Mouse (Mus musculus) testis, adult 2 months (tissue): ENCODE data around the gene Ubac2. TPM values are rescaled to one million over a fixed set of nuclear protein-coding genes. Genes with fewer than 3 reads are reported as not detected.

Source experiments
- H3K27ac ChIP-seq: fragments of 200-500 bp; 2 replicates; pipeline ENCODE4 v1.5.1; 2012; ENCODE audit warnings: low read depth, low read length; ENCODE audit not compliant: control insufficient read depth, insufficient read depth
- H3K27me3 ChIP-seq: fragments of 200-500 bp; 2 replicates; pipeline ENCODE4 v1.6.1; 2012; ENCODE audit warnings: mild to moderate bottlenecking, low read length, moderate library complexity; ENCODE audit not compliant: control insufficient read depth, insufficient read depth
- H3K36me3 ChIP-seq: fragments of 200-500 bp; 2 replicates; pipeline ENCODE4 v1.6.1; 2012; ENCODE audit warnings: mild to moderate bottlenecking, low read length; ENCODE audit not compliant: control insufficient read depth, insufficient read depth
- H3K4me1 ChIP-seq: fragments of 200-500 bp; 2 replicates; pipeline ENCODE4 v1.6.1; 2012; ENCODE audit warnings: low read length; ENCODE audit not compliant: control insufficient read depth, insufficient read depth
- H3K4me3 ChIP-seq: fragments of 200-500 bp; 2 replicates; pipeline ENCODE4 v1.5.1; 2012; ENCODE audit warnings: low read depth, mild to moderate bottlenecking, low read length, moderate library complexity, mixed read lengths; ENCODE audit not compliant: control insufficient read depth
- CTCF ChIP-seq: fragments of 200-500 bp; IDR thresholded peaks from 2 replicates; pipeline ENCODE4 v1.5.1; 2012; ENCODE audit warnings: low read depth, mild to moderate bottlenecking, inconsistent platforms, low read length, moderate library complexity; ENCODE audit not compliant: control insufficient read depth, insufficient read depth, insufficient replicate concordance
- POLR2A ChIP-seq: fragments of 200-500 bp; IDR thresholded peaks from 2 replicates; pipeline ENCODE4 v1.6.1; 2012; ENCODE audit warnings: low read depth, mild to moderate bottlenecking, inconsistent platforms, low read length, moderate library complexity; ENCODE audit not compliant: control insufficient read depth
- polyA plus RNA-seq: library from polyadenylated mRNA; depleted of rRNA; stranded (reverse); fragments of >200 nt; gene quantifications from 2 replicates; pipeline ENCODE4 v1.2.3, GENCODE M21; 2012

The Ubac2 gene
- polyA plus RNA-seq, 1 experiment: 107 TPM

GRCm38 (mm10) chr14:121916311-121917094 lies 38.1 kb downstream of the Ubac2 start:
- Histone ChIP-seq H3K36me3 (no peaks in the 10 kb centered on the region), H3K4me3 (no peak overlapping the region), H3K27ac (no peak overlapping the region), H3K4me1 (no peaks in the 10 kb centered on the region), H3K27me3 (no peaks in the 10 kb centered on the region)
- TF ChIP-seq POLR2A: no peak
- no peak for TF ChIP-seq CTCF

- H3K36me3 ChIP-seq: no peaks in the 10 kb centered on the region
- no peaks in the 10 kb centered on the region for H3K27me3 ChIP-seq
- H3K4me1 ChIP-seq: no peaks in the 10 kb centered on the region
- no peak for TF ChIP-seq POLR2A
- H3K27ac ChIP-seq: no peak overlapping the region
- no peak overlapping the region for H3K4me3 ChIP-seq
These were observed 39.8 kb downstream of the Ubac2 start for GRCm38 (mm10) chr14:121918266-121918665.

DNA sequence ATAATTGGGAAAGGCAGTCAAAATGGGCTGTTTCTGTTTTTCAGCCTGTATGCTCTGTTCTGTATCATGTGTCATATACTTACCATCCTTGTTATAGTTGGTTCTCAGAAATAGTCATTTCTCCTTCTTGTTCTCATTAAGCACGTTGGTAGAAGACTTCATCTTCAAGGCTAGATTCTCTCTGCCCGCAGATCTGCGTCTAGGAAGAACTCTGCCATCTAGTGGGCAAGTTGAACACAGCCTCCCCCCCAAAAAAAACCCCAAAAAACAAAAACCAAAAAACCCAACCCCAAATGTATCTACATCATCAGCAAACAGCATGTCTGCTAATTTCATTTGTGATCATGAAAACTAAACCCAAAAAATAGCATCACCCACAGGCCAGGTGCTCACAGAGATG lies 41.3 kb downstream of the Ubac2 start:
- no peak overlapping the region for H3K27ac ChIP-seq
- H3K4me1 ChIP-seq: no peaks in the 10 kb centered on the region; the same call in 1 of the 2 replicates
- H3K36me3 ChIP-seq: no peaks in the 10 kb centered on the region
- no peaks in the 10 kb centered on the region for H3K27me3 ChIP-seq
- no peak for TF ChIP-seq CTCF
- TF ChIP-seq POLR2A: no peak
- no peak overlapping the region for H3K4me3 ChIP-seq

DNA sequence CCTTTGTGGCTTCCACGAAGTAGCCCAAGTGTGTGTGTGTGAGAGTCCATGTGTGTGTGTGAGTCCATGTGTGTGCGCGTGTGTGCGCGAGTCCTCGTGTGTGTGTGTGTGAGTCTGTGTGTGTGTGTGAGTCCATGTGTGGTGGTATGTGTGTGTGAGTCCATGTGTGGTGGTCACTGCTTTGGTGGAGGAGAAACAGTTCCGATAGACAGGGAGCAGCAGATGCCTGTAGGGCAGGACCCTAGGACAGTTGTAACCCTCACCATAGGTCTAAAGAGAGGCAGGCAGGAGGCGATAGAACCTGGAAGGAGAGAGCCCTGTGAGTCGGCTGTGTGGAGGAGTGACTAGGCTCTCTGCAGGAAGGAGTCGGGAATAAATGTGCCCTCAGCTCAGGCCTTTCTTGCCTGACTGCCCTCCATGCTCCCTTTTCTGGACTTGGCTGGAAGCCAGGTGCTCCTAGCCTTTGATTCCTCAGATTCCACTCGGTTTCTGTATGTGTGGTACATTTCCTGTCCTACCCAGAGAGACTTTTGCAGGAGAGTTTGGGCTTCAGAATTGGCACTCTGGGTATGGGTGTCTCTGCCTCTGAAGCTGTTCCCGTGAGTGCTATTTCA lies 42.2 kb downstream of the Ubac2 start:
- no peak overlapping the region for H3K27ac ChIP-seq
- no peaks in the 10 kb centered on the region for H3K36me3 ChIP-seq
- TF ChIP-seq POLR2A (0 out of 2 replicates have a peak, but pooled peaks have one; percentile 32), CTCF (no peak)
- peaks cover 3% of the 10 kb centered on the region for H3K4me1 ChIP-seq
- no peak overlapping the region for H3K4me3 ChIP-seq
- H3K27me3 ChIP-seq: no peaks in the 10 kb centered on the region

DNA sequence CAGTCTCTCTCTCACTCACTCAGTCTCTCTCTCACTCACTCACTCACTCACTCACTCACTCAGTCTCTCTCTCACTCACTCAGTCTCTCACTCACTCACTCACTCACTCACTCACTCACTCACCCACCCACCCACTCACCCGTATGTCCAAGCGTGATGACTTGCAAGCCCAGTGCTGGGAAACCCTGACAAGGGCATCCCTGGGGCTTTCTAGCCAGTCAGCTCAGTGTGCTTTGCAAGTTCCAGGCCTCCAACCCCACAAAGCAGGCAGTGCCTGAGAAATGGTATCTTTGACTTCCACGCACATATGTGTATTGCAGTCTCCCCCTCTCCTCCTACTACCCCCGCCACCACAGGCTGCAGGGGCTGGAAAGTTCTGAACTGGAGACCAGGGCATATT lies 43.6 kb downstream of the Ubac2 start:
- H3K4me3 ChIP-seq: no peak overlapping the region
- H3K27me3 ChIP-seq: no peaks in the 10 kb centered on the region
- no peak overlapping the region for H3K27ac ChIP-seq
- peaks cover 3% of the 10 kb centered on the region for H3K4me1 ChIP-seq
- H3K36me3 ChIP-seq: no peaks in the 10 kb centered on the region
- TF ChIP-seq CTCF: no peak
- TF ChIP-seq POLR2A: no peak

GRCm38 (mm10) chr14:121922731-121923130 lies 44.3 kb downstream of the Ubac2 start:
- Histone ChIP-seq H3K27ac (no peak overlapping the region), H3K27me3 (no peaks in the 10 kb centered on the region), H3K36me3 (no peaks in the 10 kb centered on the region), H3K4me3 (no peak overlapping the region), H3K4me1 (peaks cover 3% of the 10 kb centered on the region)
- no peak for TF ChIP-seq POLR2A
- no peak for TF ChIP-seq CTCF

DNA sequence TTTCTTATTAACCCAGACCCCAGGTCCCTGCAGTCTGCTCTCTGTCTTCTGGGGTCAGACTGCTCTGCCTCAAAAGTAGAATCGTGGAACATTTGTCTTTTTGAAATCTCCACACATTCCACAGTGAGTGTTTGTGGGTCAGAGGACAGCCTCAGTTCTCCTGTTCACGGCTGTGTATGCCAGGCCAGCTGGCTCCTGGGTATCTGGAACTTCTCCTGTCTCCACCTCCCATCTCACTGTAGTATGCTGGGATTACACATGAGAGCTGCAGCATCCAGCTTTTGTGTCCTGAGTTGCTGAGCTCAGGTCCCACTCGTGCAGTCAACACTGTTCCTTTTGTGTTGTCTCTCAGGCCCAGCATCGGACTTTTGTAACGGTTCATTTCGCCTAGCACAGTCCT lies 46.5 kb downstream of the Ubac2 start:
- TF ChIP-seq CTCF (no peak), POLR2A (no peak)
- Histone ChIP-seq H3K4me3 (no peak overlapping the region), H3K36me3 (no peaks in the 10 kb centered on the region), H3K27ac (no peak overlapping the region), H3K27me3 (no peaks in the 10 kb centered on the region), H3K4me1 (peaks cover 3% of the 10 kb centered on the region)
